Mouse (Mus musculus): ENCODE results near the gene Patz1. TPM values are rescaled to one million over a fixed set of nuclear protein-coding genes. Genes with fewer than 3 reads are reported as not detected.
A peak's percentile ranks its signal among the peaks of the same experiment; 100 is the strongest.

Patz1 gene
- polyA plus RNA-seq (2014; fragmentation: Nextera tagmentation; extraction: Ambion mirVana): 105 TPM in 2 replicates

- DNase-seq (ENCODE audit: low spot score): peak; percentile 82
- peaks cover 6% of the 10 kb centered on the region for H3K4me1 ChIP-seq (ENCODE audit: control insufficient read depth, insufficient read depth, low read length)
- H3K4me2 ChIP-seq (ENCODE audit: low read depth): peak within 1 kb of the TSS; percentile 100
- H3K36me3 ChIP-seq (ENCODE audit: control insufficient read depth, insufficient read depth, low read length): peaks cover 3% of the 10 kb centered on the region; the same call in 1 of the 2 replicates
- H3K9ac ChIP-seq (ENCODE audit: low read length): peak within 1 kb of the TSS; percentile 99
- no peaks in the 10 kb centered on the region for H3K9me3 ChIP-seq (ENCODE audit: control insufficient read depth, low read length)
- peak within 1 kb of the TSS; percentile 92 for H3K4me3 ChIP-seq (ENCODE audit: low read depth, low read length)
- H3K27me3 ChIP-seq (ENCODE audit: control insufficient read depth, insufficient read depth, low read length): no peaks in the 10 kb centered on the region
- H3K27ac ChIP-seq (ENCODE audit: low read depth, low read length): peak within 1 kb of the TSS; percentile 100
- peak; percentile 25 for ATAC-seq (ENCODE audit: insufficient read depth, low FRiP score, low TSS enrichment)
- under 1% methylated on average over 41 of the region's 41 CpGs for WGBS
Observed at GRCm38 (mm10) chr11:3288521-3289301, at the start of gene Patz1. Patz1 (plus strand) TSS chr11:3288874.

DNA sequence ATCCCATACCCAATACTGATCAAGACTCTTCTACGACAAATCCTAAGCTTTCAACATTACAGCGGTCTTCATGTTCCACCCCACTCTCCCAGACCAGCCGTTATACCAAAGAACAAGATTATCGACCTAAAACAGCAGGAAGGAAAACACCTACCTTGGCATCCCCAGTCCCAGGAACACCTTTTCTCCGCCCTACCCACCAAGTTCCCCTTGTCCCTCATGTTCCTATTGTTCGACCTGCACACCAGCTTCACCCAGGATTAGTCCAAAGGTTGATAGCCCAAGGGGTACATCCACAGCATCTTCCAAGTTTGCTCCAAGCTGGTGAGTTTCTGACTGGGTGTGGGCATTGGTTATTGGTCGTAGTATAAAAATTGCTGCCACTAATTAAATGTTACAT is 46.3 kb upstream of the Patz1 start:
- DNase-seq (ENCODE audit: low spot score) (no peak), ATAC-seq (ENCODE audit: insufficient read depth, low FRiP score, low TSS enrichment) (no peak)
- Histone ChIP-seq H3K27ac (ENCODE audit: low read depth, low read length) (no peak overlapping the region), H3K36me3 (ENCODE audit: control insufficient read depth, insufficient read depth, low read length) (peaks cover 39% of the 10 kb centered on the region), H3K9me3 (ENCODE audit: control insufficient read depth, low read length) (no peaks in the 10 kb centered on the region), H3K4me1 (ENCODE audit: control insufficient read depth, insufficient read depth, low read length) (no peaks in the 10 kb centered on the region), H3K4me3 (ENCODE audit: low read depth, low read length) (no peak overlapping the region), H3K27me3 (ENCODE audit: control insufficient read depth, insufficient read depth, low read length) (no peaks in the 10 kb centered on the region), H3K4me2 (ENCODE audit: low read depth) (no peak overlapping the region), H3K9ac (ENCODE audit: low read length) (no peak overlapping the region)
- WGBS: 93% methylated on average over 7 of the region's 7 CpGs

DNA sequence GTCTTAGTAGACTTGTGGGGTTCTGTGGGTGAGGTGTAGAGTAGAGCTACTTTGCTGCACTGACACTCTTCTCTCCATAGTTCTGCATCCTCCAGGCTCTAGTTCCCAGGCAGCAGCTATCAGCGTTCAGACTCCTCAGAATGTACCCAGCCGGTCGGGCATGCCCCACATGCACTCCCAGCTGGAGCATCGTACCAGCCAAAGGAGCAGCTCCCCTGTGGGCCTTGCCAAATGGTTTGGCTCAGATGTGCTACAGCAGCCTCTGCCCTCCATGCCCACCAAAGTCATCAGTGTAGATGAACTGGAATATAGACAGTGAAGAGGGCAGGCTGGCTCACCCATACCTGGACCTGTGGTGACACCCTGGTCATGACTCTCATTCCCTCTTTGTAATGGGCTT is 44.9 kb upstream of the Patz1 start:
- H3K4me3 ChIP-seq (ENCODE audit: low read depth, low read length): no peak overlapping the region
- 84% methylated on average over 4 of the region's 4 CpGs for WGBS
- H3K4me1 ChIP-seq (ENCODE audit: control insufficient read depth, insufficient read depth, low read length): no peaks in the 10 kb centered on the region
- no peaks in the 10 kb centered on the region for H3K9me3 ChIP-seq (ENCODE audit: control insufficient read depth, low read length)
- no peaks in the 10 kb centered on the region for H3K27me3 ChIP-seq (ENCODE audit: control insufficient read depth, insufficient read depth, low read length)
- H3K36me3 ChIP-seq (ENCODE audit: control insufficient read depth, insufficient read depth, low read length): peaks cover 37% of the 10 kb centered on the region
- DNase-seq (ENCODE audit: low spot score): no peak
- H3K27ac ChIP-seq (ENCODE audit: low read depth, low read length): no peak overlapping the region
- no peak for ATAC-seq (ENCODE audit: insufficient read depth, low FRiP score, low TSS enrichment)
- H3K4me2 ChIP-seq (ENCODE audit: low read depth): no peak overlapping the region
- no peak overlapping the region for H3K9ac ChIP-seq (ENCODE audit: low read length)

DNA sequence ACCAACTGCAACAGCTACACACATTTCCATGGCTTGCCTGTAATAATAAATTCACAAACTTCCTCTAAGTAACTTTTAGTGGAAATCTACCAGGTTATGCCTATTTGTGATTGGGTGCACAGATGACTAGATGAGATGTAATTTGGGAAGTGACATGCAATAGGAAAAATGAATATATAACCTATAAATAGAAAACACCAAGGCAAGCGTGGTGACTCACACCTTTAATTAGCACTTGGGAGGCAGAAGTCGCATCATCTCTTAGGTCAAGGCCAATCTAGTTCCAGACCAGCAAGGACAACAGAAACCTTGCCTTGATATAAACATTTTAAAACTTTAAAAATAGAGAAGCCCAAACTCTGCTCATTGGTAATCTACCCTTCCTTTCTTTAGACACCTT is 41.3 kb upstream of the Patz1 start:
- Histone ChIP-seq H3K4me3 (ENCODE audit: low read depth, low read length) (no peak overlapping the region), H3K27ac (ENCODE audit: low read depth, low read length) (no peak overlapping the region)

GRCm38 (mm10) chr11:3259537-3259936 is 29.1 kb upstream of the Patz1 start:
- 93% methylated on average over 1 of the region's 1 CpGs for WGBS
- H3K9ac ChIP-seq (ENCODE audit: low read length): no peak overlapping the region
- H3K27ac ChIP-seq (ENCODE audit: low read depth, low read length): no peak overlapping the region
- ATAC-seq (ENCODE audit: insufficient read depth, low FRiP score, low TSS enrichment) (no peak), DNase-seq (ENCODE audit: low spot score) (no peak)
- peaks cover 6% of the 10 kb centered on the region; the same call in 1 of the 2 replicates for H3K4me1 ChIP-seq (ENCODE audit: control insufficient read depth, insufficient read depth, low read length)
- H3K4me2 ChIP-seq (ENCODE audit: low read depth): no peak overlapping the region
- H3K9me3 ChIP-seq (ENCODE audit: control insufficient read depth, low read length): no peaks in the 10 kb centered on the region
- H3K4me3 ChIP-seq (ENCODE audit: low read depth, low read length): no peak overlapping the region
- H3K27me3 ChIP-seq (ENCODE audit: control insufficient read depth, insufficient read depth, low read length): no peaks in the 10 kb centered on the region
- H3K36me3 ChIP-seq (ENCODE audit: control insufficient read depth, insufficient read depth, low read length): peaks cover 21% of the 10 kb centered on the region

More for the DNA sequence above, 41.3 kb upstream of the Patz1 start:
- no peak overlapping the region for H3K4me2 ChIP-seq (ENCODE audit: low read depth)
- H3K36me3 ChIP-seq (ENCODE audit: control insufficient read depth, insufficient read depth, low read length): peaks cover 42% of the 10 kb centered on the region
- DNase-seq (ENCODE audit: low spot score): no peak
- H3K9me3 ChIP-seq (ENCODE audit: control insufficient read depth, low read length): no peaks in the 10 kb centered on the region
- WGBS: 96% methylated on average over 2 of the region's 2 CpGs
- no peak overlapping the region for H3K9ac ChIP-seq (ENCODE audit: low read length)
- no peaks in the 10 kb centered on the region for H3K27me3 ChIP-seq (ENCODE audit: control insufficient read depth, insufficient read depth, low read length)
- H3K4me1 ChIP-seq (ENCODE audit: control insufficient read depth, insufficient read depth, low read length): no peaks in the 10 kb centered on the region
- no peak for ATAC-seq (ENCODE audit: insufficient read depth, low FRiP score, low TSS enrichment)

GRCm38 (mm10) chr11:3265291-3266078 is 23.2 kb upstream of the Patz1 start:
- Histone ChIP-seq H3K27ac (ENCODE audit: low read depth, low read length) (peak overlapping the region; percentile 80), H3K9me3 (ENCODE audit: control insufficient read depth, low read length) (no peaks in the 10 kb centered on the region), H3K4me3 (ENCODE audit: low read depth, low read length) (peak overlapping the region; percentile 67), H3K27me3 (ENCODE audit: control insufficient read depth, insufficient read depth, low read length) (no peaks in the 10 kb centered on the region), H3K4me1 (ENCODE audit: control insufficient read depth, insufficient read depth, low read length) (peaks cover 11% of the 10 kb centered on the region; the same call in 1 of the 2 replicates), H3K4me2 (ENCODE audit: low read depth) (peak overlapping the region; percentile 76), H3K36me3 (ENCODE audit: control insufficient read depth, insufficient read depth, low read length) (peaks cover 10% of the 10 kb centered on the region), H3K9ac (ENCODE audit: low read length) (peak overlapping the region; percentile 93)
- DNase-seq (ENCODE audit: low spot score): peak; percentile 45
- under 1% methylated on average over 26 of the region's 26 CpGs for WGBS
- no peak for ATAC-seq (ENCODE audit: insufficient read depth, low FRiP score, low TSS enrichment)

DNA sequence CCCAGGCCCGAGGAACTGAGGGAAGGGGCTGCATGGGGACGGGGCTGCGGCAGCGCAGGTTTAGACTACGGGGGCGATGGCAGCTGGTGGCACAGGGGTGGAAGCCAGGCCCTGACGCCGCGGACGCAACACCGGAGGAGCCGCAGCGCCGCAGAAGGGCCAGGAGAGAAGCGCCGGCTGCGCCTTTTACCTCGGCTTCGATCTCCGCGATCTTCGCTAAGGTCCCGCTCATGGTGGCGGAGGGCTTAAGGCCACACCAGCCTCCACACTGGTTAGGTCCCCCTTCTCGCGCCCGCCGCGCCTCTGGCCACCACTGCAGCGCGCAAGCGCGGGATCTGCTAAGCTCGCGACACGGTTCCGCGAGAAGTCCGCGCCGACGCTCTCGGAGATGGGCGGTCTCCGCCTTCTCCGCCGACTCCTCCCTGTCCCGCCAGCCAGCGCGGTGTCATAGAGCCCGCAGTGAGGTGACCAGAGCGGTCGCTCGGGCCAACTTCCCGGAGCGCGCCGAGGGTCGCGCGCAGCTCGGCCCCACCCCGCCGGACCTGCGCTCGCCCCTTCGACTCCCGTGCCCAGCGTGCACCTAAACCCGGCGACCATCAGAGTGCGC is 22.5 kb upstream of the Patz1 start, which contains the start of gene Drg1:
TSS of gene Drg1 (minus strand) at position 337 of the 607 bp plus-strand sequence.
- H3K27ac ChIP-seq (ENCODE audit: low read depth, low read length): peak within 1 kb of the TSS; percentile 80
- H3K4me1 ChIP-seq (ENCODE audit: control insufficient read depth, insufficient read depth, low read length): peaks cover 11% of the 10 kb centered on the region; the same call in 1 of the 2 replicates
- DNase-seq (ENCODE audit: low spot score) (peak; percentile 98), ATAC-seq (ENCODE audit: insufficient read depth, low FRiP score, low TSS enrichment) (peak; percentile 98)
- no peaks in the 10 kb centered on the region for H3K27me3 ChIP-seq (ENCODE audit: control insufficient read depth, insufficient read depth, low read length)
- peak within 1 kb of the TSS; percentile 67 for H3K4me3 ChIP-seq (ENCODE audit: low read depth, low read length)
- H3K4me2 ChIP-seq (ENCODE audit: low read depth): peak within 1 kb of the TSS; percentile 76
- under 1% methylated on average over 72 of the region's 72 CpGs for WGBS
- no peaks in the 10 kb centered on the region for H3K9me3 ChIP-seq (ENCODE audit: control insufficient read depth, low read length)
- H3K36me3 ChIP-seq (ENCODE audit: control insufficient read depth, insufficient read depth, low read length): peaks cover 9% of the 10 kb centered on the region
- peak within 1 kb of the TSS; percentile 93 for H3K9ac ChIP-seq (ENCODE audit: low read length)

DNA sequence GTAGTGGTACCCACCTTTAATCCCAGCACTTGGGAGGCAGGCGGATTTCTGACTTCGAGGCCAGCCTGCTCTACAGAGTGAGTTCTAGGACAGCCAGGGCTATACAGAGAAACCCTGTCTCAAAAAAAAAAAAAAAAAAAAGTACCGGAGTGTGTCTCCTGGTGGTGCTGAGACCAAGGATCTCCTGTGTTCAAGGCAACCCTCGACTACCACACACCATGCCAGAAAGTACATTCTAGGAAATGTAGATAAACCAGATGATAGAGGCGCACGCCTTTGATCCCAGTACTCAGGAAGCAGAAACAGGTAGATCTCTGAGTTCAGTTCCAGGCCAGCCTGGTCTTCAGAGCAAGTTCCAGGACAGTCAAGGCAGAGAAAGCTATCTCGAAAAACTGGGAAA is 21.5 kb upstream of the Patz1 start:
- Histone ChIP-seq H3K36me3 (ENCODE audit: control insufficient read depth, insufficient read depth, low read length) (peaks cover 4% of the 10 kb centered on the region; the same call in 1 of the 2 replicates), H3K4me3 (ENCODE audit: low read depth, low read length) (peak overlapping the region; percentile 67; the same call in 1 of the 2 replicates), H3K27me3 (ENCODE audit: control insufficient read depth, insufficient read depth, low read length) (no peaks in the 10 kb centered on the region), H3K4me2 (ENCODE audit: low read depth) (peak overlapping the region; percentile 58), H3K27ac (ENCODE audit: low read depth, low read length) (no peak overlapping the region), H3K9me3 (ENCODE audit: control insufficient read depth, low read length) (no peaks in the 10 kb centered on the region), H3K9ac (ENCODE audit: low read length) (peak overlapping the region; percentile 0; the same call in 1 of the 2 replicates), H3K4me1 (ENCODE audit: control insufficient read depth, insufficient read depth, low read length) (peaks cover 11% of the 10 kb centered on the region; the same call in 1 of the 2 replicates)
- ATAC-seq (ENCODE audit: insufficient read depth, low FRiP score, low TSS enrichment) (no peak), DNase-seq (ENCODE audit: low spot score) (no peak)
- 62% methylated on average over 7 of the region's 7 CpGs for WGBS

Measured in neural tube, embryonic 11.5 days (tissue).